Mouse (Mus musculus): Measurements from ENCODE around the gene Trappc3l.

DNA sequence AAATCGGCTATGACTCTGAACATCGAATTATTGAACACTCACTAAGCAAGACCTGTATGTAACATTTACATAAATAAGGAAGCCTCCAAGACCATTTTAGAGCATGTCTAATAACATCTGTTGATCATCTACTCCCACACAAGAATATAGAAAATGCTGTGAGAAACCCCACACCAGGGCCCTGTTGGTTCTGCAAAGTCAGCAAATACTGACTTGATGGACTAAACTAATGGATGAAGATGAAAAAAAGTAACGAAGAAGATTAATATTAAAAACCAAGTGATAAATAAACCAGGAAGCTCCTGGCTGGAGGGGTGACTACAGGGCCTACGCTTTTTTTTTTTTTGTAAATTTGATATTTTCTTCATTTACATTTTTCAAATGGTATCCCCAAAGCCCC, 24.8 kb upstream of the Trappc3l start:
- no peak for TF ChIP-seq CTCF (IDR thresholded peaks at IDR 0.05; ENCODE audit: extremely low read depth, insufficient read depth, insufficient read length, insufficient replicate concordance)
- no peak for TF ChIP-seq POLR2A (IDR thresholded peaks at IDR 0.05; ENCODE audit: low read depth, low read length)

Data from spleen, adult 2 months (tissue).